Mouse (Mus musculus) intestine, embryonic 16.5 days (tissue): ENCODE measurements at regions not wholly inside any gene's neighbourhood (a gene's known extent, or its start where the extent isn't known, plus 50 kb on each side); places are given as distances from the start of the nearest gene placed in this dataset.

ENCODE experiments used
- ATAC-seq: fragments of 200-750 bp; cut with Nextera tagmentation; 2 replicates; pipeline ENCODE4 v1.8.0; 2017; ENCODE audit warnings: moderate TSS enrichment, moderate library complexity
- H3K27ac ChIP-seq: fragments of 300-500 bp; sonication (generic); 2 replicates; pipeline ENCODE4 v1.5.1; 2014; ENCODE audit warnings: mild to moderate bottlenecking, low read length
- H3K27me3 ChIP-seq: fragments of 300-500 bp; sonication (generic); replicated peaks from 2 replicates; pipeline ENCODE4 v1.6.1; 2014; ENCODE audit warnings: low read length, control low read depth, mixed read lengths; ENCODE audit not compliant: control insufficient read depth, insufficient read depth
- H3K36me3 ChIP-seq: fragments of 300-500 bp; sonication (generic); 2 replicates; pipeline ENCODE4 v1.6.1; 2014; ENCODE audit warnings: low read length, control low read depth; ENCODE audit not compliant: control insufficient read depth, insufficient read depth
- H3K4me1 ChIP-seq: fragments of 300-500 bp; sonication (generic); 2 replicates; pipeline ENCODE4 v1.6.1; 2014; ENCODE audit warnings: low read length, control low read depth, mixed read lengths; ENCODE audit not compliant: control insufficient read depth, insufficient read depth
- H3K4me2 ChIP-seq: fragments of 300-500 bp; sonication (generic); 2 replicates; pipeline ENCODE4 v1.6.1; 2014; ENCODE audit warnings: low read depth, low read length, control low read depth
- H3K4me3 ChIP-seq: fragments of 300-500 bp; sonication (generic); 2 replicates; pipeline ENCODE4 v1.5.1; 2014; ENCODE audit warnings: mild to moderate bottlenecking, low read length
- H3K9ac ChIP-seq: fragments of 300-500 bp; sonication (generic); 2 replicates; pipeline ENCODE4 v1.6.1; 2014; ENCODE audit warnings: low read depth, low read length
- H3K9me3 ChIP-seq: fragments of 300-500 bp; sonication (generic); 2 replicates; pipeline ENCODE4 v1.6.1; 2016; ENCODE audit warnings: low read length, control low read depth; ENCODE audit not compliant: control insufficient read depth
- WGBS: fragments of 180-500 bp; shearing (Covaris S2); extraction: QIAGEN DNeasy Blood & Tissue Kit; methylation state at CpG from one replicate; pipeline ENCODE4 v1.1.7; 2014; 5-methylcytosine and 5-hydroxymethylcytosine counted together

DNA sequence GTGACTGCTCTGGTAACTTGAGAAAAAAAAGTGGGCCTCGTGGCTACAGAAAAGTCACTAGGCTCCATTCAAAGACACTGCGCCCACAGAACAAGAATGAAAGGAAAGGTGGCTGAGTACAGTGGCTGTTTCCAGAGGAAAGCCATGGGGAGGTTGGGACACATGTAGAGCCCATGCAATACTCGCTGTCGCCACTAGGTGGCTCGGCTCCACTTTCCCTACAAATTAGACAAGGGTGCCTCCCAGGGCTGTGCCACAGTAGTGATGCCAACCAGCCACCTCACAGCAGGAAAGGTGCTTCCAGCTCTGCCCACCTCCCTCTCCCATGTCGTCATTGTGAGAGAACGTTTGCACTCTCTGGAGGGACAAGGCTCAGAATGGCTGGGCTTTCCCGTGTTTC, 185.8 kb upstream of the Kcnab2 start:
- 42% methylated on average over 8 of the region's 8 CpGs for WGBS
- Histone ChIP-seq H3K27ac (no peak overlapping the region), H3K36me3 (no peaks in the 10 kb centered on the region), H3K4me2 (no peak overlapping the region), H3K9ac (no peak overlapping the region), H3K9me3 (no peaks in the 10 kb centered on the region), H3K27me3 (no peaks in the 10 kb centered on the region), H3K4me1 (no peaks in the 10 kb centered on the region), H3K4me3 (no peak overlapping the region)
- no peak for ATAC-seq

DNA sequence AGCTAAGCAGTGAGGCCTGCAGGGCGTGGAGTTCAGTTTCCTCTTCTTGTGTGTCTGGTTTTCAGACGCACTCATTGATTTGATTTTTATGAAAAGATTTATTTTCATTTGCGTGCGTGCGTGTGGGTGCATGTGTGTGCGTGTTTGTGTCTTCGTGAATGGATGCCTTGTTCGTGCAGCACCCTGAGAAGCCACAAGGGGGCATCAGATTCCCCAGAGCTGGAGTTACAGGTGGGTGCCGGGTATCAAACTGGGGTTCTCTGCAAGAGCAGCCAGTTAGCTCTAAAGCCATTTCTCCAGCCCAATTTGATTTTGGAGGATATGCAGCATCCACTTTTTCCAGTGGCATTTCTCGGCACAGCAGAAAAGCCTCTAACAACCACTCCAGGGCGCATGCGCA, 185.4 kb upstream of the Kcnab2 start:
- H3K4me1 ChIP-seq: no peaks in the 10 kb centered on the region
- H3K27me3 ChIP-seq: no peaks in the 10 kb centered on the region
- 93% methylated on average over 12 of the region's 12 CpGs for WGBS
- H3K9me3 ChIP-seq: no peaks in the 10 kb centered on the region
- no peak overlapping the region for H3K4me2 ChIP-seq
- no peaks in the 10 kb centered on the region for H3K36me3 ChIP-seq
- H3K27ac ChIP-seq: no peak overlapping the region
- ATAC-seq: no peak
- no peak overlapping the region for H3K9ac ChIP-seq
- no peak overlapping the region for H3K4me3 ChIP-seq

DNA sequence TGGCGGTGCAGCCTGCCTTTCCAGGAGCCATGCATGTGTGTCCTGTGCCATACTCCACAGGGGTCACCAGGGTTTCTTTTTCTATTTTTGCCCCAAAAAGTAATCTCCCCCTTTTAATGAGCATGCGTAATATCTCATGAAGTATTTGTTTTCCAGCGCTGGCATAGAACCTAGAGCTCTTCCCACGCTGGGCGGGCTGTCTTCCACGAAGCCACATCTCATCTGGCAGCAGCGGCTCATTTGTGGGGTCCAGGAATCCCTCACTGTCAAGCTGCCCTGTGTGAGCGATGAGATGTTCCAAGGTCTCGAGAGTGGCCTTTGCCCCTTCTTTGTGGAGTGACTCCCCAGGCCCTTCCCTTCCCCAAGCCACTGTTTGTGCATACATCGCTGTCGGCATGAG, 184.8 kb upstream of the Kcnab2 start:
- WGBS: 74% methylated on average over 11 of the region's 11 CpGs
- no peaks in the 10 kb centered on the region for H3K27me3 ChIP-seq
- no peak overlapping the region for H3K4me3 ChIP-seq
- H3K4me2 ChIP-seq: no peak overlapping the region
- no peak for ATAC-seq
- no peak overlapping the region for H3K9ac ChIP-seq
- no peak overlapping the region for H3K27ac ChIP-seq
- H3K4me1 ChIP-seq: no peaks in the 10 kb centered on the region
- H3K36me3 ChIP-seq: no peaks in the 10 kb centered on the region
- H3K9me3 ChIP-seq: no peaks in the 10 kb centered on the region

DNA sequence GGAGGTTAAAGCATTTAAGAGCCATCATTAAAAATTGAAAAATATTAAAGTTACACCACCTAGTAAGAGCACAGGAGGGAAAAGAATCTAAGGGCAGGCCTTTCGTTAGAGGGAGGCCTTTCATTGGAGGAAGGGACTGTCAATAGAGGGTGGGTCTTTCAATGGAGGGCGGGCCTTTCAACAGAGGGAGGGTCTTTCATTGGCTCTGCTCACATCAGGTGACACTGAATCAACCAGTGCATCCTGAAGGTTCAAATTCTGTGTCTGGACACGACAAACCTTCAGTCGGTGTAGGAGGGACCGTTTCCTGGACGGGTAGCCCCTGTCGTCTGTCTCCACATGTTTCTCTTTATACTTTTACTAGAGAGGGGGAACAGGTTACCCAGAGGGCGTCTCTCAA, 172.5 kb upstream of the Kcnab2 start:
- H3K36me3 ChIP-seq: no peaks in the 10 kb centered on the region
- no peak for ATAC-seq
- no peak overlapping the region for H3K9ac ChIP-seq
- H3K27me3 ChIP-seq: no peaks in the 10 kb centered on the region
- no peak overlapping the region for H3K4me3 ChIP-seq
- WGBS: 69% methylated on average over 8 of the region's 8 CpGs
- H3K27ac ChIP-seq: no peak overlapping the region
- no peaks in the 10 kb centered on the region for H3K9me3 ChIP-seq
- H3K4me2 ChIP-seq: no peak overlapping the region
- H3K4me1 ChIP-seq: no peaks in the 10 kb centered on the region

DNA sequence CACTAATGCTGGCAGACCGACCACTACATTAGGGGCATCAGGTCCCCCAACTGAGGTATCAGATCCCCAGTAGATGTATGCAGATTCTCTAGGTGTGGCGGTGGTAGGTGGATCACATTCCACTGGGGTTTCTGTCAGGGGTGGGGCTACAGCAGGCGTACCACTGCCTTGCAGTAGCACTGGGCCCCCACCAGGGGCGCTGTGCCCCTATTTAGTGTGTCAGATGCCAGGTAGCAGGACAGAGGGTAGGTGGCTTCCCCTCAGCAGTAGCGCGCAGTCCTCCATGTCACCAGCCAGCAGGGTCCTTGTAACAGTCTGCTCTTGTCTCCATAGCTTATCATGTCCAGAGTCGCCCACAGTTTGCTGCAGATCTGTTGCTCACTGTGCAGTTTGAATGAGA, 169.9 kb upstream of the Kcnab2 start:
- H3K36me3 ChIP-seq: no peaks in the 10 kb centered on the region
- WGBS: 56% methylated on average over 7 of the region's 7 CpGs
- H3K9ac ChIP-seq: no peak overlapping the region

DNA sequence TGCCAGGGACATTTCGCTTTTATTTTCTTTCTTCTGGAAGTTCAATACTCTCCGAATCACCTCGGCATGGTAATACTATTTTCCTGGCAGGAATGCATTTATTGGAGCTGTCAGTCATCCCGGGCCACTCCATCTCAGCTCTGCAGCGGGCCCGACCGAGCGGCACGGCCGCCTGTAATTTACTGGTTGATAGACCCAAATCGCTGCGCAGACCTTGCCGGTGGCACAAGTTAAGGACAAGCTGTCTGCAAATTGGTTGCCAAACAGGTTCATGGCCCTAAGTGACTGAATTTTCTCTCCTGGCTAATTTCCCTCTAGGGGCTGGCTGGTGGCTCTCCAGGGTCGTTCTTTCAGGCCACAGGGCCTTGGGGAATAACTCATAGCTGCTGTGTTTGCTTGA, 169.4 kb upstream of the Kcnab2 start:
- no peaks in the 10 kb centered on the region for H3K9me3 ChIP-seq
- 86% methylated on average over 14 of the region's 14 CpGs for WGBS
- no peak overlapping the region for H3K27ac ChIP-seq
- no peaks in the 10 kb centered on the region for H3K36me3 ChIP-seq
- no peak for ATAC-seq
- H3K9ac ChIP-seq: no peak overlapping the region
- no peak overlapping the region for H3K4me2 ChIP-seq
- H3K4me1 ChIP-seq: no peaks in the 10 kb centered on the region
- no peak overlapping the region for H3K4me3 ChIP-seq
- no peaks in the 10 kb centered on the region for H3K27me3 ChIP-seq

More for the DNA sequence above, 169.9 kb upstream of the Kcnab2 start:
- H3K27me3 ChIP-seq: no peaks in the 10 kb centered on the region
- ATAC-seq: no peak
- no peaks in the 10 kb centered on the region for H3K9me3 ChIP-seq
- no peak overlapping the region for H3K4me3 ChIP-seq
- no peak overlapping the region for H3K4me2 ChIP-seq
- H3K4me1 ChIP-seq: no peaks in the 10 kb centered on the region
- H3K27ac ChIP-seq: no peak overlapping the region

DNA sequence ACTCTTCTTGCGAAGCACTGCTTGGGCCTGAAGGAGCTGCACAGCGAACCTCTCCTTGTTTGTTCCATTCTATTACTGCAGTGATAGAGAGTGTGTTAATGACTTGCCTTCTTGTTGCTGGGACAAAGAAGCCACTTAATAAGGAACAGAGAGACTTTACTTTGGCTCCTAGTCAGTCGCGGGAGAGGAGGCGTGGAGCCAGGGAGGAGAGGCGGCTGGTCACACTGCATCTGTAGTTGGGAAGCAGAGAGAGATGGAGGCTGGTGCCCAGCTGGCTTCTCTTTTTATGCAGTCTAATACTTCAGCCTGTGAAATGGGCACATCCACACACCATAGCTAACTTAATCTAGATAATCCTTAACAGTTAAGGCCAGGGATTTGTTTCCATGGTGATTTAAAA, 159.4 kb upstream of the Kcnab2 start:
- no peak overlapping the region for H3K27ac ChIP-seq
- no peak overlapping the region for H3K4me2 ChIP-seq
- no peaks in the 10 kb centered on the region for H3K27me3 ChIP-seq
- no peaks in the 10 kb centered on the region for H3K36me3 ChIP-seq
- no peak overlapping the region for H3K4me3 ChIP-seq
- H3K9ac ChIP-seq: no peak overlapping the region
- ATAC-seq: no peak
- H3K9me3 ChIP-seq: no peaks in the 10 kb centered on the region
- 63% methylated on average over 6 of the region's 6 CpGs for WGBS
- H3K4me1 ChIP-seq: no peaks in the 10 kb centered on the region; the same call in 1 of the 2 replicates

DNA sequence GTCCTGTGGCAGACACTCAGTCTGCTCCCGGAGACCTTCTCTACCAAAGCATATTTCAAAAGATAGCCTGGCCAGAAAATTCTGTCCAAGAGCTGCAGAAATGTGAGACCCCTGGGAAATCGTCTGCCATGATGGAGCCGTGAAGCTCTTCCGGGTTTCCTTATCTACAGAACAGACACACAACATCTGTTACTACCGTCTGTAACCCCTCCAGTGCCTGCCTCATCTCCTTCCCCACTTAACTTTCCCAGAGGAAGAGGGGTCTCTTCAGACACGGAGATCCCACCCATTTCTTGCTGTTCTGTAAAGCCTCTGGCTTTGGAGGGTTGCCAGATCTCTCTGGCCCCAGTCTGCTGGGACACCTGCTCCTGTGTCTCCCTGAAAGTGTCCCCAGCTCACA, 156.2 kb upstream of the Kcnab2 start:
- H3K27me3 ChIP-seq: no peaks in the 10 kb centered on the region
- H3K4me3 ChIP-seq: no peak overlapping the region
- H3K36me3 ChIP-seq: no peaks in the 10 kb centered on the region
- 30% methylated on average over 6 of the region's 6 CpGs for WGBS
- no peaks in the 10 kb centered on the region; the same call in 1 of the 2 replicates for H3K4me1 ChIP-seq
- H3K4me2 ChIP-seq: no peak overlapping the region
- H3K9me3 ChIP-seq: no peaks in the 10 kb centered on the region
- no peak overlapping the region for H3K27ac ChIP-seq
- no peak overlapping the region for H3K9ac ChIP-seq
- no peak for ATAC-seq

DNA sequence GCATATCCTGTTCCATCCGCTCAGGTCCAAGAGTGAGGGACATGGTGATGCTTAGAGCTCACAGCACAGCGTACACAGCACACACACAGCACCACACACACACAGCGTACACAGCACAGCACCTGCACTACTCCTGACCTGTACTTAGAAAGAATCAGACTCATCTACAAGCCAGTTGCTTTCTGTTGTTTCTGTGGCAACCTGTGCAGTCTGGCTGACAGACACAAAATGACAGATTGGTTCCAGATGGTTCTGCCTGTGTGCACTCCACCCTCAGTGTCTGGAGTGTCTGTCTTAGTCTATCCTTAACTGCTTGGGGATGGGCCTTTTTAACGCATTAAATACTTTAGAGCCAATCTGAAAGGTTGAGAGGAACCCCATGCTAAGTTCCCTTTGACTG, 150.4 kb upstream of the Kcnab2 start:
- ATAC-seq: no peak
- H3K4me2 ChIP-seq: no peak overlapping the region
- H3K27me3 ChIP-seq: no peaks in the 10 kb centered on the region
- 0 out of 2 replicates have a peak, but pooled peaks cover 5% of the 10 kb centered on the region for H3K4me1 ChIP-seq
- no peak overlapping the region for H3K4me3 ChIP-seq
- no peak overlapping the region for H3K27ac ChIP-seq
- no peaks in the 10 kb centered on the region for H3K36me3 ChIP-seq
- no peak overlapping the region for H3K9ac ChIP-seq
- no peaks in the 10 kb centered on the region for H3K9me3 ChIP-seq
- WGBS: 77% methylated on average over 4 of the region's 4 CpGs
